Mouse (Mus musculus) thymus, postnatal 36 days (tissue): ENCODE data around the gene Ctcf.

ENCODE experiments used
- DNase-seq, 2 experiments: peaks; one replicate each; pipeline ENCODE4 v3.0.0; 2022; ENCODE audit warnings: mixed read lengths in 2 of 2

Gene Ctcf

DNA sequence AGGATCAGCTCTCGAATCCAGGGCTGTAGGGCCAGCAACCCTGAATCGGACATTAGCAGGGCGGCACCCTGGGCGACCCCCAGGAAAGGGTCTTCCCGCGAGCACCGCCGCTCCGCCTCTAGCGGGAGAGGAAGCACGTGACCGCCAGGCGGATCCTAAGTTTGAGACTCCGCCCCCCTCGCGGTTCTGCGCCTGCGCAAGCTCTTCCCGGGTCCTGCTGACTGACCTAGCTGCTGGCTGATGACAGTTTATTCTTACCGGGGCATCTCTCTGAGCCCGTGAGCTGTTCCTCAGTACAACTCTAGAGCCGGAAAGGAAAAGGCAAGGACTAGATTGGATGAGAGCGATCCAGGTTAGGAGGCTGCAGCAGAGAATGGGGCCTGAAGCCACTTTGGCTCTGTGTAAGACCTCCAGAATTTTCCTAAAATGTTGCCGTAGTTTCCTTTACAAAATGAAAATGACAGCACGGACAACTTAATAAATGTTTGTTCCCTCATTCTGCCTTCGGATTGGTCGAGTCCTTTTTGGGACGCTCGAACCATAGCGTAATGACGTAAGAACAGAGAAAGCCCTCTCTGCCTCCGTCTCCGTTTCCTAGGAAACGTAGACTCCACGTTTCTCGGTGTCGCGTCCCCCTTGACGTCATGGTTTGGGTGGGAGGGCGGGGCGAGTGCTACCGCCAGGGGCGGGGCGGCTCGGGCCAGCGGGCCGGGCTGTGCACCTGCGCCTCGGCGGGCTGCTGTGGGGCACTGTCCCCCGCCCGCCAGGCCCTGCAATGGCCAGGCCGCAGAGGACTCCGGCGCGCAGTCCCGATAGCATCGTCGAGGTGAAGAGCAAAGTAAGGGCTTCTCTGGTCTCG lies 64.8 kb downstream of the Ctcf start, which contains the start of the genes Acd and Pard6a:
TSS of gene Acd (minus strand) at position 137 of the 859 bp plus-strand sequence.
TSS of gene Pard6a (plus strand) at position 183 of the 859 bp plus-strand sequence.
- DNase-seq = peak; percentile 96 to 97

DNA sequence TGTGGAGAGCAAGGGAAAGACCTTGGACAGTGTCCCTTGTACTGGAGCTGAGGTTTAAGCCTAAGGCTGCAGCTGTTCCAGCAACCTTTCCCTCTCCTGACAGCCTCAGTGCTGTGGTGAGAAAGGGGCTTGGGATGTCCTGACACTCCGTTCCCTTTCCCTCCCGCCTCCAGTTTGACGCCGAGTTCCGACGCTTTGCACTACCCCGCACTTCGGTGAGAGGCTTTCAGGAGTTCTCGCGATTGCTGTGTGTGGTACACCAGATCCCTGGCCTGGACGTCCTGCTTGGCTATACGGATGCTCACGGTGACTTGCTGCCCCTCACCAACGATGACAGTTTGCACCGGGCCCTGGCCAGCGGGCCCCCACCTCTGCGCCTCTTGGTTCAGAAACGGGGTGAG lies 65.6 kb downstream of the Ctcf start:
- DNase-seq = peak in 1 of 2 experiments; percentile 39

DNA sequence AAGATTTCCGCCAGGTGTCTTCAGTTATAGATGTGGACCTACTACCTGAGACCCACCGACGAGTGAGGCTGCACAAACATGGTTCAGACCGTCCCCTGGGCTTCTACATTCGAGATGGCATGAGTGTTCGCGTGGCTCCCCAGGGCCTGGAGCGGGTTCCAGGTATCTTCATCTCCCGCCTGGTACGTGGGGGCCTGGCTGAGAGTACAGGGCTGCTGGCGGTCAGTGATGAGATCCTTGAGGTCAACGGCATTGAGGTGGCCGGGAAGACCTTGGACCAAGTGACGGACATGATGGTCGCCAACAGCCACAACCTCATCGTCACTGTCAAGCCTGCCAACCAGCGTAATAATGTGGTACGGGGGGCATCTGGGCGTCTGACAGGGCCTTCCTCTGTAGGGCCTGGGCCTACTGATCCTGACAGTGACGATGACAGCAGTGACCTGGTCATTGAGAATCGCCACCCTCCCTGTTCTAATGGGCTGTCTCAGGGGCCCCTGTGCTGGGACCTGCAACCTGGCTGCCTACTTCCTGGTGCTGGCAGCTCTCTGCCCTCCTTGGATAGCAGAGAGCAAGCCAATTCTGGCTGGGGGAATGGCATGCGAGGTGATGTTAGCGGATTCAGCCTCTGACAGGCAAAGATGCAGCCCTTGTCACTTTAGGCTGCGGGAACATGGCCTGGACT lies 66.5 kb downstream of the Ctcf start:
- DNase-seq = peak in 1 of 2 experiments; percentile 26

DNA sequence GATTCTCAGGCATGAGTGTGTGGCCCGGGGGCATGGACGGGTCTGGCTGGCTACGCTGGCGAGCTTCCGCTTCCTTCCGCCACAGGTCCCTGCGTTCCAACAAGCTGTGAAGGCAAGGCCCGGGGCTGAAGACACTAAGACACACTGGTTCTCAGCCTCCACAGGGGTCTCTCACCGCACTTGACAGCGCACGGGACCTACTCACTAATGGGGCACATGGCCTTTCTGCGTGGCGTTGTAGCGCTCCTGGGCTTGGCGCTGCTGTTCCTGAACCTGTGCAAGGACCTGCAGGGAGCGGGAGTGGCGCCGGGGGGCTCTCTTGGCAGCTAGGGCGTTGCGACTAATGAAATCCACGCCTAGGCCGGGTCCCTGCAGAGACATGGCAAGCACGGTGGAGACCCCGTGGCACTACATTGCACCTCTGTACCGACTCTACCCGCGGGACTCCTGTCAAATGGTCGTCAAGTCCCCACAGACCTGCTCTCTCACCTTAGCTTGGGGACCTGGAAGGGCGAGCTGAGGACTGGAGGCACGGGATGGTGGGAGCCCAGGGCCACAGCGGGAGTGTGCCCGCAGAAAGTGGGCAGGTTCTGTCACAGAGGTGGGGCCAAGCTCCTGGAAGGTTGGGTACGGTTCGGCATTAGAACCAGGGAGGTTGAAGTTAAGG lies 67.9 kb downstream of the Ctcf start:
- DNase-seq = no peak

DNA sequence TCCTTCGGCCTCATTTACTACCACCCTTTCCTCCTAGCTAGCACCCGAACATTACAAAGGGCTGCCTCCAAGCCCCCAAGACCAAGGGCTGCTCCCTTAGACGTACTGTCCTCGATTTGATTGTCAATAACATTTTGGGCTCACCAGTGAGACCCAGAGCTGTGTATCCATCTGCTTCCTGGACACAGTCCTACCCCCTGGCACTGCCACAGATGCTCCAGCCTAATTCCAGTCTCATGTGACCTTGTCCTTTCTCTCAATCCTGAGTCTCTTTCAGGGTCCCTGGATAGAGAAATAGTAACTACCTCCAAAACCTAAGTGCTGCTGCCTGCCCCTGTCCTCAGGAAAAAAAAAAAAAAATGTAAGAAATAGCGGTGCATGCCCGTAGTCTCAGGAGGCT lies 68.6 kb downstream of the Ctcf start:
- DNase-seq = no peak

DNA sequence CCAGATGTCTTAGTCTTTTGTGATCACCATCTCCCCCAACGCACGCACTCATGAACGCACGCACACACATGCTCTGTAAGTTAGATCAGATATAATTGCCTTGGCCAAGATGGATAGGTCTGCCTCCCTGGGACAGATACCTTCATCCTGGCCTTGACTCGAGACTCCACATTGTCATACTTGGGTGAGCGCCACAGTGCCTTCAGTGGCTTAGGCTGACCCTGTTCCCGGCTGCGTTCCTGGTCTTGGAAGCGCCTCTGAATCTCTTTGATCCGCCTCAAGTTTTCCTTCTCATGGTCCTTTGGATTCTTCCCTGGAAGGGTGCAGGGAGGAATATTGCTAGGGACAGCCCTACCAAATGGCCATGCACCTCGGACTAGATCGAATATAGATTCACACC lies 70.1 kb downstream of the Ctcf start:
- DNase-seq = no peak

DNA sequence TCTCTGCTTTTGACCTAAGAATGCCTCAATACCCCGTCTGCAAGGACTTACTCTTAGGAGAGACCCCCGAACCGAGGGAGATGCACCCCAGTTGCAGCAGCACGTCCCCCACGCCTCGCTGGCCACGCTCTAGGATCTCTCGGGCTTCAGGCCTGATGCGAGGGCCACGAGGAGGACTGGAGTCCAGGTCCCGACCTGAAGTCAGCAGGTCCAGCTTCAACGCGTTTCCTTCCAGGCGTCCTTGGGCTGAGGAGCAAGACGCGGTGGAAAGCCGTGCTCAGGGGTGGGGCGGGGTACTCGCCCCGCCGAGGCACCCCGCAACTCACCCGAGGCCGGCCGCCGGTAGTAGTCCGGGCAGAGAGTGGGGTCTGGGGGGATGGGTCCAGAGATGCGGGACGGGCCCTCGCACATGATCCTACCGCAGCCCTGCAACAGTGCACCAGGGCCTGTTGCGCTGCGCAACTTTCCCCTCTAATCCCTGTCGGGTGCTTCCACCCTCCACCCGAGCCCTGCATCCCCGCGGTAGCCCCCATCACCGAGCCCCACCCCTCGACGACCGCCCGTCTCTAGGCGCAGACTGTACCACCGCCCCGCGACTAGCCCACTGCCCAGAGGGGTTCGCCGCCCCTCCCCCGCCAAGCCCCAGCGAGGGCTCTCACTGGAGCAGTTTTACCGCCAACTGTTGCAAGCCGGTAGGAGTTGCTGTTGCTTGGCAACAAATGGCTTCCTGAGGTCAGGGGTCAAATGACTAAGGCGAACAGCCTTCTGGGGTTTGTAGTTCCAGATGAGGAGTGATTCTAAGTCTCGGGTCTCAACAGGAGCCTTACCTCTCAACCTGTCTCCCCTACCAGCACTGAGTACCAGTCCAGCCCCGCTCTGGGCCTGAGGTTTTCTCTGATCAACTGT lies 71.4 kb downstream of the Ctcf start, which contains the start of the genes 4933405L10Rik and Enkd1:
TSS of gene 4933405L10Rik (plus strand) at position 158 of the 906 bp plus-strand sequence.
TSS of gene Enkd1 (minus strand) at position 713 of the 906 bp plus-strand sequence.
- DNase-seq = peak; percentile 80 to 87

DNA sequence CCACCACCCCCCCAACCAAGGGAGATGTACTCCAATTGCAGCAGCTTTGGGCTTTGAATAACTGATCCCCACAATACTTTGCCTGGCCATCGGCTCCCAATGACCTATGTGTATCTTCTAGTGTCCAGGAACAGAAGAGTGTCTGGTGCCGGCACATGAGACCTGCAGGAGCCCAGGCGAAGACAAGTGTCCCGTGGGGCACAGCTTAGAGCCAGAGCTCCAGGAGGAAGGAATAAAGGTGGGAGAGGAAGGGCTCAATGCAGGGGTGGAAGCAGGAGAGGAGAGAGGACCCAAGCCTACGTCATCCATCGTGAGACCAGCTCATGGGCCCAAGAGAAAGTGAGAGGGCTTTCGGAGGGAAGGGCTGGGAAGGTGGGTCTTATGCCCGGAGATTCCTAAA lies 72.3 kb downstream of the Ctcf start:
- DNase-seq = peak in 1 of 2 experiments; percentile 22

DNA sequence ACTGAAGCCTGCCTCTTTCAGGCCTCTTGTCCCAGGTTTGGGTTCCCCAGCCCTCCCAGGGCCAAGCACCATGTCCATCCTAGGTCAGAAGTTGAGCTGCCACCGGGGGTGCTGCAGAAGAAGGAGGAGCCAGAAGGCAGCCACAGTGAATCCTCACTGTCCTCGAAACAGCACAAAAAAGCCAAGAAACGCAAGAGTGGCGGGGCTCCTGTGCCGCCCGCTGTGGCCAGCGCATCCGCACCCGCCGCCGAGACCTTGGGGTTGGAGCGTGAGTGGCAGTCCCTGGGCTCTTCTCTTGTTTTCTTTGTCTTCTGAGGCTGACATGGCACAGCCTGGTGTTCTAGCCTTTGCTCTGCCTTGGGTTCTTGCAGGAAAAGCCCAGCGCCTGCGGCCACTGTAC lies 72.9 kb downstream of the Ctcf start:
- DNase-seq = peak in 1 of 2 experiments; percentile 15

DNA sequence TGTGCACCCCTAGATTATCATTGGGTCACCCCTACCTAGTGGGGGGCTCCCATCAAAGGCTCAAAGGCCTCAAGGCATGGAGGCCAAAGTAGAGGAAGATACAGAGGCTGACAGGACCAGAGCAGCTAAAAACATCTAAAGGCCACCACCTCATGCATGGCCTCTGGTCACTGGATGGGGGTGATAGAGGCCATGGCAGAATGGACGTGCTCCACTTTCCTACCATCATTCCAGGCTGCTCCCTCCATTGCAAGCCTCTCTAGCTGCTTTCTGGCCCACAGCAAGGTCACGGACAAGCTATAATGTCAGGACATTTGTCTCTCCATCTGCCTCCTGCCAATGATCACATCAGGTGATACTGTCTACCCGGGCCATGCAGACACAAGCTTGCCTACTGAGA lies 75.9 kb downstream of the Ctcf start:
- no peak for DNase-seq

DNA sequence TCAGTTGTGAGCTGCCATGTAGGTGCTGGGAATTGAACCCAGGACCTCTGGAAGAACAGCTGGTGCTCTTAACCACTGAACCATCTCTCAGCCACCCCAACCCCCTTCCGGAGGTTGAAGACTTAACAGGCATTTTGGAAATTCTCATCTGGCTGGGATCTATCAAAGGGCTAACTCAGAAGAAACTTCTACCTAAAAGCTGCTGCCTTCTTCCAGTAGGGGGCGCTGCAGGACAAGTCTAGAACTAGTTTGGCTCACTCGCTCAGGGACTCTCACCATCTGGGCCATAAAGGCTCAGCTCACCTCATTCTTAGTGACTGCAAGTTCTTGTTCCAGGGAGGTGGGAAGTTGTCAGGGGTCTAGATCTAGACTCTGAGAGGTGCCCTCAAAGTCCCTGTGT lies 77.8 kb downstream of the Ctcf start:
- DNase-seq = peak; percentile 83 to 87

DNA sequence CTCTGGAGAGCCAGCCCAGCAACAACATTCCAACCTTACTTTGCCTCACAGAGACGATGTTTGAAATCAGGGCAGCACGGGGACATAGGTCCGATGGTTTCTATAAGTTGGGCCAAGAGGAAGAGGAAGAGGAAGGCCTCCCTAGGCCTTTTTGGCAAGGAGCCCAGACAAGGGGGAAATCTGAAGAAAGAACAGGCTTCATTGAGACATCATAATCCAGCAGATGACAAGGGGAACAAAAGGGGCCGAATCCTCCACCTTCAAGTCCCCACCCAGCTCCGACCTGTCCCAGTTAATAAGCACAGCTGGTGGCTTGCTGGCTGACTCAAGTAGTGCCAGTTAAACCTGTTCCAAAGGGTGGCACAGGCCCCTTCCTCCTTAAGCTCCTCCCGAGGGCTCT lies 78.7 kb downstream of the Ctcf start:
- DNase-seq = no peak

DNA sequence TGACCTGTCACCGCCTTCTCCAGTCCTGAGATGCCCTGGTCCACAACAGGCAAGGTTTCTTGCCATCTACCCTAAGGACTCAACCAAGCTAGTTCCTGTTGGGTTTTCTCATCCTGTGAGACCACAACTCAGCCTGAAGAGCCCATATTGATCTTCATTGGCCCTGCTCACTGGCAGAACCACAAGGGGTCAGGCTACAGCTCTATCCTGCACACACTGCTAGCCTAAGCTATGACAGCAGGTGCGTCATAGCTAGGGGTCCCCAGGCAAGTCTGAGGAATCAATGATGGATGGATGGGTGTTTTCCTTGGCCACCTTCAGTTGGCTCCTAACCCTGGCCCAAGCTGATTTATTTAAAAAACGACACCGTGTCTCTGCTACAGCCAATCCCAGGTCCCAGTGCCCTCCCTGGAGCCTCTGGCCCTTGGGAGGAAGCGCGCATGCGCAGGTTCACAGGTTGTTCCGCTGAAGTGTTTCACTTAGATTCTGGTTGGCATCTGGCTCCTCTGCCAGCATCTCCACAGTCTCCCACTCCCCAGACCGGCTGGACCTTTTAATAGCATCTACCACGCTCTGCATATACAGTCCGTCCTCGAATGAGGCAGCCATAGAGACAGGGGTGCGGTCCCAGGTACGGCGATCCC lies 80.1 kb downstream of the Ctcf start:
- no peak for DNase-seq

DNA sequence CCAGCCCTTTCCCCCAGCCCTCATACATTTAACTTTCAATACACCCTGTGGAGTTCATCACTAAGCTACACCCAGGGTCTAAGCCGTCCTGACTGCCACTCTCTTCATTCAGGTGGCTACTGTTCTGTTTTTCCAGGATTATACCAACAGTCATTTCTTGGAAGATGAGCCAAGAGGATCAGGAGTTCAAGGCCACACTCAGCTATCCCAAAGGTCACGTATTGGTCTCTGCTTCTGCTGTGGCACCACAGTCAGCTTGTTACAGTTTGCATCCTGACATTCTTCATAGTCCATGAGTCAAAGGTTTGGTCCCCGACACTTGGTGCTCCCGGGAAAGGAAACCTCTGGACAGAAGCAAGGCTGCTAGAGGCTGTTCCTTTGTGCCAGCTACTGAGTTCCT lies 83.3 kb downstream of the Ctcf start:
- DNase-seq = no peak

DNA sequence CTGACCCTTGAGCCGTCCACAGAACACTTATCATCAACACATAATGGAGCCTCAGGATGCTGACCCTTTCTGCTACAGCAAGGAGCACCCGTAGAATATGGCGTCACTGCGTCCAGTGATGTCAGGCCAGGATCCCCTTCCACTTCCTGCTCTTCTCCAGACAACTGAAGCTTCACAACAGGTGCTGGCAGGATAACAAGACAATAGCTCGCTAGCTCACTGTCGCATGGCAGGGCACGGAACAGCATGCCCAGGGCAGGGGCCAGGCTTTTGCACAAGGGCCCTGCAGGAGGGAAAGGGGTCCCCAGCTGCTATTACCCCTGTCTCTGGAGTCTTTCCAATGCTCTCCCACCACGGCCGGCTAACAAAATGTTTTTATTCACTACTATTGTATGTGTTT lies 86.5 kb downstream of the Ctcf start:
- no peak for DNase-seq

DNA sequence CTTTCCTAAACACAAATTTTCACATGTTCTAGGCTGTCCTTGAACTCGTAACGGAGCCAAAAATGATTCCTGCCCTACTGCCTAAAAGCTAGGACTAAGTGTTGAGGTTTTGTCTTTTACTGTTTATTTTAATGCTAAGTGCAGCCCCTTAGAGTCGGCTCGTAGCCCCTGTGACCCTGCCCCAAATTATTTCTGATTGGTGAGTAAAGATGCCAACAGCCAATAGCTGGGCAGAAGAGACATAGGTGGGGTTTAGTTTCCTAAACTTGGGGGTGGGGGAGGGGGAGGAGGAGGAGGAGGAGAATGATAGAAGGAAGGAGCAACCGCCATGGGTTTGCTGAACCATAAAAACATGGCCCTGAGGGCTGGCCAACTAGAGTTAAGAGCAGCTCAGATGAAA lies 89.4 kb downstream of the Ctcf start:
- DNase-seq = no peak

DNA sequence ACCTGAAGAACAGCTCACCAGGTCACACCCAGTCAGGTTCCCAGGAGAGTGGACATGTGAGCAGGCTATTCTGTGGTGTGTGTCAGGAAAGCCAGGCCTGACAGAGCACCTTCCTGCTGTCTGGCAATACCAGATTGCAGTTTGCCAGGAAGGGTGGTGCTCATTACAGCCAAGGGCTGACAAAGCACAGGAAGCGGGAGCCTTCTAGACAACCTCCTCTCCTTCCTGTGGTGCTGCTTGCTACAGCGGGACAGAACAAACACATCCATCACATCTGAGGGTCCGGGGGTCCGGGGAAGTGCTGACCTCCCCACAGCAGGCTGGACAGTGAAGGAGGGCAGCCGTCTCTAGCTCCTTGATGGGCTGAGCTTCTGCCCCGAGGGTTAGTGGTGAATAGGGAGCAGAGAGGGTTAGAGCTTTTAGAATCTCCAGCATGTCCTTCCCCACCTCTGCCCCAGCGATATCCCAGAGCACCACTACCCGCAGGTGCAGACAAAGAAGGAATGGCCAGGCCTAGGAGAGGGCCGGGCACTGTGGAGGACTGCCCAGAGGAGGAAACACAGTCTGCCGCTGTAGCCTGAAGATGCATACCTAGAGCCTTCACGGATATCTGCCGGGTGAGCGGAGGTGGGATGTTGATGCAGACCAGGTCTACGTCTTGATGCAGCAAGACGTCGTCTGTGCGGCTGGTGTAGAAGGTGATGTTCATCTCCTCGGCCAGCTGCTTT lies 91.2 kb downstream of the Ctcf start:
- DNase-seq = peak in 1 of 2 experiments; percentile 43

DNA sequence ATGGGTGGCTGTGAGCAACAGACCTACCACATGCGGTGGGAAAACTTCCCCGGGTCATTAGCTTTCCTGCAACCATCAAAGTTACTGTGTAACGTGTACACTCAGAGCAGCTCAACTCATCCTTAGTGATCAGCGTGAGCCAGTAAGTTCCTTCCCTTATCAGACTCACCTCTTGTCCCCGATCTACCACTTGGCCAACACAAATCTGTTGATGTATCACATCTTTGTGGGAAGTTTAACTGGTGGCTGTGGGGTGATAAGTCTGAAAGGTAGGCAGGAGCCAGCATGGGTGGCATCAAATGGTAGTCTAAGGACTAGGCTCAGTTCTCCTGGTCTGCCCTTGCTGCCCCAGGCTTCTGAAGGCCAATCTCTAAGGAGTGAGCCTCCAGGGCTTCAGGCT lies 95.8 kb downstream of the Ctcf start:
- no peak for DNase-seq
